Mouse (Mus musculus) ES-E14 (cell line): Measurements from ENCODE around the gene Cib3.

ENCODE experiments used
- HCFC1 ChIP-seq: IDR thresholded peaks from 2 replicates; pipeline ENCODE4 v1.6.1; 2012; ENCODE audit warnings: low read length, inconsistent platforms, borderline replicate concordance; ENCODE audit not compliant: insufficient read depth
- ZC3H11A ChIP-seq: IDR thresholded peaks from 2 replicates; pipeline ENCODE4 v1.6.1; 2012; ENCODE audit warnings: low read depth, mild to moderate bottlenecking, inconsistent platforms, low read length, borderline replicate concordance

DNA sequence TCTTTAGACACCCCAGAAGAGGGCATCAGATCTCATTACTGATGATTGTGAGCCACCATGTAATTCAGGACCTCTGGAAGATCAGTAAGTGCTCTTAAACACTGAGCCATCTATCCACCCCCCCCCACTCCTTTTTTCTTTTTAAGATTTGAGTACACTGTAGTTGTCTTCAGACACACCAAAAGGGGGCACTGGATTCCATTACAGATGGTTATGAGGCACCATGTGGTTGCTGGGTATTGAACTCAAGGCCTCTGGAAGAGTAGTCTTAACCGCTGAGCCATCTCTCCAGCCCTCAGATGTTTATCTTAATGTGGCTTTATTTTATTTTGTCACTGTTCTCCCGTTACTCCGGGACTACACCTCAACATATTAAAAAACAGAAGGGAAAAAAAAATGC, 52.6 kb downstream of the Cib3 start:
- no peak for TF ChIP-seq HCFC1
- no peak for TF ChIP-seq ZC3H11A
